Mouse (Mus musculus) kidney, adult 2 months (tissue): ENCODE data around the gene Ptrhd1.

Experiments
- CTCF ChIP-seq: fragments of 200-500 bp; conservative IDR thresholded peaks from 2 replicates; pipeline ENCODE4 v1.5.1; 2011; ENCODE audit warnings: low read depth, mild to moderate bottlenecking, control low read depth, low read length, moderate library complexity, mixed read lengths; ENCODE audit not compliant: insufficient read depth, insufficient read length
- POLR2A ChIP-seq: fragments of 200-500 bp; IDR thresholded peaks from one replicate; pipeline ENCODE4 v1.6.1; 2011; ENCODE audit warnings: low read depth, low read length, control low read depth

- TF ChIP-seq CTCF (no peak), POLR2A (no peak)
Measured at GRCm38 (mm10) chr12:4199271-4199670, 34.6 kb upstream of the Ptrhd1 start.
